Mouse (Mus musculus) liver, embryonic 16.5 days (tissue): ENCODE data around the gene Gm42715. TPM values are rescaled to one million over a fixed set of nuclear protein-coding genes. Genes with fewer than 3 reads are reported as not detected.
A peak's percentile ranks its signal among the peaks of the same experiment; 100 is the strongest.

Source experiments
- ATAC-seq: fragments of 200-750 bp; cut with Nextera tagmentation; 2 replicates; pipeline ENCODE4 v1.8.0; 2017; ENCODE audit warnings: low read depth, mild to moderate bottlenecking, moderate number of reproducible peaks, moderate library complexity
- H3K27ac ChIP-seq: fragments of 300-500 bp; sonication (generic); 2 replicates; pipeline ENCODE4 v1.5.1; 2014; ENCODE audit warnings: mild to moderate bottlenecking, low read length
- H3K27me3 ChIP-seq: fragments of 300-500 bp; sonication (generic); 2 replicates; pipeline ENCODE4 v1.6.1; 2014; ENCODE audit warnings: low read depth, low read length, mixed read lengths; ENCODE audit not compliant: control insufficient read depth, insufficient read depth
- H3K36me3 ChIP-seq: fragments of 300-500 bp; sonication (generic); 2 replicates; pipeline ENCODE4 v1.6.1; 2014; ENCODE audit warnings: mild to moderate bottlenecking; ENCODE audit not compliant: control insufficient read depth, insufficient read depth
- H3K4me1 ChIP-seq: fragments of 300-500 bp; sonication (generic); 2 replicates; pipeline ENCODE4 v1.6.1; 2014; ENCODE audit warnings: low read depth, low read length, mixed read lengths; ENCODE audit not compliant: control insufficient read depth
- H3K4me2 ChIP-seq: fragments of 300-500 bp; sonication (generic); 2 replicates; pipeline ENCODE4 v1.6.1; 2014; ENCODE audit warnings: low read depth, low read length, mixed read lengths
- H3K4me3 ChIP-seq: fragments of 300-500 bp; sonication (generic); 2 replicates; pipeline ENCODE4 v1.5.1; 2014; ENCODE audit warnings: low read depth, mild to moderate bottlenecking, low read length
- H3K9ac ChIP-seq: fragments of 300-500 bp; sonication (generic); 2 replicates; pipeline ENCODE4 v1.6.1; 2014; ENCODE audit warnings: low read depth, low read length
- H3K9me3 ChIP-seq: fragments of 300-500 bp; sonication (generic); replicated peaks from 2 replicates; pipeline ENCODE4 v1.6.1; 2016; ENCODE audit warnings: low read length; ENCODE audit not compliant: control insufficient read depth
- WGBS: fragments of 180-500 bp; shearing (Covaris S2); extraction: QIAGEN DNeasy Blood & Tissue Kit; methylation state at CpG from one replicate; pipeline ENCODE4 v1.1.7; 2014; ENCODE audit not compliant: insufficient replicate concordance; 5-methylcytosine and 5-hydroxymethylcytosine counted together
- polyA plus RNA-seq: library from polyadenylated mRNA; unstranded; fragments of >200 nt; fragmentation: Nextera tagmentation; extraction: Ambion mirVana; gene quantifications from 2 replicates; pipeline ENCODE4 v1.2.1, GENCODE M21; 2015

Gm42715 gene
- polyA plus RNA-seq, 1 experiment from 2014 or later = 5.5 TPM

- Histone ChIP-seq H3K27ac (no peak within 1 kb of the TSS), H3K4me2 (no peak within 1 kb of the TSS), H3K9me3 (no peaks in the 10 kb centered on the region), H3K4me1 (no peaks in the 10 kb centered on the region), H3K36me3 (peaks cover 42% of the 10 kb centered on the region), H3K4me3 (no peak within 1 kb of the TSS), H3K27me3 (no peaks in the 10 kb centered on the region), H3K9ac (no peak within 1 kb of the TSS)
- ATAC-seq = no peak
- 86% methylated on average over 5 of the region's 5 CpGs for WGBS
These were observed 42.0 kb downstream of the Gm42715 start, which contains the start of gene Tmem265 for GRCm38 (mm10) chr7:127561340-127561858. TSS of gene Tmem265 (plus strand) at chr7:127561390.

GRCm38 (mm10) chr7:127564381-127565150, 45.2 kb downstream of the Gm42715 start:
- H3K4me3 ChIP-seq = no peak overlapping the region
- H3K27me3 ChIP-seq = no peaks in the 10 kb centered on the region
- H3K9ac ChIP-seq = no peak overlapping the region
- no peaks in the 10 kb centered on the region for H3K4me1 ChIP-seq
- no peak overlapping the region for H3K4me2 ChIP-seq
- H3K27ac ChIP-seq = no peak overlapping the region
- peaks cover 19% of the 10 kb centered on the region for H3K36me3 ChIP-seq
- 77% methylated on average over 6 of the region's 6 CpGs for WGBS
- H3K9me3 ChIP-seq = no peaks in the 10 kb centered on the region
- ATAC-seq = no peak

- H3K4me1 ChIP-seq = peaks cover 17% of the 10 kb centered on the region
- H3K4me3 ChIP-seq = peak within 1 kb of the TSS; percentile 87
- H3K4me2 ChIP-seq = peak within 1 kb of the TSS; percentile 96
- peak; percentile 98 for ATAC-seq
- H3K27me3 ChIP-seq = no peaks in the 10 kb centered on the region
- under 1% methylated on average over 17 of the region's 17 CpGs for WGBS
- no peaks in the 10 kb centered on the region for H3K9me3 ChIP-seq
- peaks cover 9% of the 10 kb centered on the region for H3K36me3 ChIP-seq
- peak within 1 kb of the TSS; percentile 72 for H3K27ac ChIP-seq
- H3K9ac ChIP-seq = peak within 1 kb of the TSS; percentile 86
These were observed 53.6 kb downstream of the Gm42715 start, which contains the start of gene Phkg2 for GRCm38 (mm10) chr7:127572895-127573471. TSS of gene Phkg2 (plus strand) at chr7:127573340.

GRCm38 (mm10) chr7:127573503-127574008, 54.2 kb downstream of the Gm42715 start:
- WGBS = 0% methylated on average over 18 of the region's 28 CpGs
- H3K4me1 ChIP-seq = peaks cover 17% of the 10 kb centered on the region
- ATAC-seq = peak; percentile 16

GRCm38 (mm10) chr7:127574115-127574514, 54.7 kb downstream of the Gm42715 start:
- H3K9ac ChIP-seq = peak overlapping the region; percentile 86
- peak overlapping the region; percentile 72 for H3K27ac ChIP-seq
- peaks cover 17% of the 10 kb centered on the region for H3K4me1 ChIP-seq
- H3K4me2 ChIP-seq = peak overlapping the region; percentile 96
- H3K9me3 ChIP-seq = no peaks in the 10 kb centered on the region
- 9% methylated on average over 7 of the region's 7 CpGs for WGBS
- H3K36me3 ChIP-seq = peaks cover 16% of the 10 kb centered on the region
- H3K4me3 ChIP-seq = peak overlapping the region; percentile 87
- no peaks in the 10 kb centered on the region for H3K27me3 ChIP-seq
- no peak for ATAC-seq

More at GRCm38 (mm10) chr7:127573503-127574008, 54.2 kb downstream of the Gm42715 start:
- Histone ChIP-seq H3K36me3 (peaks cover 15% of the 10 kb centered on the region), H3K27me3 (no peaks in the 10 kb centered on the region), H3K4me2 (peak overlapping the region; percentile 96), H3K9ac (peak overlapping the region; percentile 86), H3K4me3 (peak overlapping the region; percentile 87), H3K9me3 (no peaks in the 10 kb centered on the region), H3K27ac (peak overlapping the region; percentile 72)

GRCm38 (mm10) chr7:127583260-127583659, 63.9 kb downstream of the Gm42715 start:
- no peak for ATAC-seq
- peaks cover 29% of the 10 kb centered on the region for H3K4me1 ChIP-seq
- H3K4me2 ChIP-seq = no peak overlapping the region
- no peak overlapping the region for H3K27ac ChIP-seq
- no peak overlapping the region for H3K4me3 ChIP-seq
- H3K36me3 ChIP-seq = peaks cover 23% of the 10 kb centered on the region
- H3K9ac ChIP-seq = no peak overlapping the region
- 82% methylated on average over 6 of the region's 6 CpGs for WGBS
- no peaks in the 10 kb centered on the region for H3K9me3 ChIP-seq
- H3K27me3 ChIP-seq = no peaks in the 10 kb centered on the region

- Histone ChIP-seq H3K9ac (no peak overlapping the region), H3K27ac (no peak overlapping the region), H3K9me3 (no peaks in the 10 kb centered on the region), H3K4me2 (no peak overlapping the region), H3K4me1 (peaks cover 38% of the 10 kb centered on the region), H3K27me3 (no peaks in the 10 kb centered on the region), H3K36me3 (peaks cover 16% of the 10 kb centered on the region), H3K4me3 (no peak overlapping the region)
- no peak for ATAC-seq
- WGBS = 80% methylated on average over 7 of the region's 7 CpGs
These were observed 65.6 kb downstream of the Gm42715 start for GRCm38 (mm10) chr7:127585031-127585430.

- H3K36me3 ChIP-seq = peaks cover 27% of the 10 kb centered on the region
- ATAC-seq = peak; percentile 41; the same call in 1 of the 2 replicates
- peak overlapping the region; percentile 28 for H3K4me2 ChIP-seq
- 37% methylated on average over 6 of the region's 6 CpGs for WGBS
- peak overlapping the region; percentile 69 for H3K27ac ChIP-seq
- peak overlapping the region; percentile 21; the same call in 1 of the 2 replicates for H3K9ac ChIP-seq
- H3K4me3 ChIP-seq = no peak overlapping the region
- no peaks in the 10 kb centered on the region for H3K27me3 ChIP-seq
- H3K9me3 ChIP-seq = no peaks in the 10 kb centered on the region
- peaks cover 38% of the 10 kb centered on the region for H3K4me1 ChIP-seq
These were observed 66.8 kb downstream of the Gm42715 start for GRCm38 (mm10) chr7:127586149-127586548.
